Mouse (Mus musculus) colon, adult 2 months (tissue): ENCODE measurements around the gene Bcl3. TPM values are rescaled to one million over a fixed set of nuclear protein-coding genes. Genes with fewer than 3 reads are reported as not detected.

Experiments used
- polyA plus RNA-seq: library from polyadenylated mRNA; depleted of rRNA; stranded (reverse); fragments of >200 nt; gene quantifications from 2 replicates; pipeline ENCODE4 v1.2.3, GENCODE M21; 2012; rRNA removed

The Bcl3 gene
- polyA plus RNA-seq: 183 and 189 TPM in 2 replicates

DNA sequence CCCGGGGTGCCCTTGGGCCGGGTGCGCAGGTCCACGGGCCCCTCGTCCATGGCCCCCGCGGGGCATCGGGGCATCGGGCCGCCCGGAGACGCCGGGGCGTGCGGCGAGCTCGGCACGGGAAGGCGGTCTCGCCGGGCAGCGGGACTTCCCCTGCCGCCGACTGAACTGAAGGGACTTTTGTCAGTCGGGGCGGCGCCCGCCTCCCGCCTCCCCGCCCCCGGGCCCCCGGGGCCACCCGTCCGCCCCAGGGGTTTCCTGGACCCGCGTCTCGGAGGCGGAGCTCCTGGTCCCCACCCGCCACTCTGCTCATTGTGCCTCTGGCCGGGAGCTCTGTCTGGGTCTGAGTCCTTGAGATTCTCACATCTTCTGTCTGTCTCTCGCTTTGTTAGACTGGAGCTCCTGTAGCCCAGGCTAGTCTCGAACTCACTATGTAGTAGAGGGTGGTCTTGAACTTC, at the start of gene Bcl3:
Gene Bcl3, minus strand, starts transcription at position 167 of the 455 bp plus-strand sequence.

DNA sequence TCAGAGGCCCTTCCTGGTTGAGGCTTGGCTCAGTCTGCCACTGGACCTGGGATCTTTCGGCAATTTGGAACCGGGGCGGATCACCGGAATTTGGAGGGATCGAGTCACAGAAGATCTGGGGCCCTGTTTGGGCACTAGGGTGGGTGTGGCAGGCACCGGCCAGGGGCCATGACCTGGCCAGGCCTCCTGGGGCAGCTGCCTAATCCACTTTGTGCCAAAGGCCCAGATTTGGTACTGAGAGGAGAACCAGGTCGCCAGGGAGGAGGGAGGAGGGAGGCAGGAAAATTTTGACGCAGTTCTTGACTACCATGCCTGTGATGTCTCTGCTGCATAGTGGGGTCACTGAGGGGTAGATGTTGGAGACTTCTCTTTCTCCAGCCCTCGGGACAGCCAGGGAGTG, 38.6 kb upstream of the Bcl3 start, which contains the start of gene Ceacam16:
Gene Ceacam16, minus strand, starts transcription at position 101 of the 400 bp plus-strand sequence.

DNA sequence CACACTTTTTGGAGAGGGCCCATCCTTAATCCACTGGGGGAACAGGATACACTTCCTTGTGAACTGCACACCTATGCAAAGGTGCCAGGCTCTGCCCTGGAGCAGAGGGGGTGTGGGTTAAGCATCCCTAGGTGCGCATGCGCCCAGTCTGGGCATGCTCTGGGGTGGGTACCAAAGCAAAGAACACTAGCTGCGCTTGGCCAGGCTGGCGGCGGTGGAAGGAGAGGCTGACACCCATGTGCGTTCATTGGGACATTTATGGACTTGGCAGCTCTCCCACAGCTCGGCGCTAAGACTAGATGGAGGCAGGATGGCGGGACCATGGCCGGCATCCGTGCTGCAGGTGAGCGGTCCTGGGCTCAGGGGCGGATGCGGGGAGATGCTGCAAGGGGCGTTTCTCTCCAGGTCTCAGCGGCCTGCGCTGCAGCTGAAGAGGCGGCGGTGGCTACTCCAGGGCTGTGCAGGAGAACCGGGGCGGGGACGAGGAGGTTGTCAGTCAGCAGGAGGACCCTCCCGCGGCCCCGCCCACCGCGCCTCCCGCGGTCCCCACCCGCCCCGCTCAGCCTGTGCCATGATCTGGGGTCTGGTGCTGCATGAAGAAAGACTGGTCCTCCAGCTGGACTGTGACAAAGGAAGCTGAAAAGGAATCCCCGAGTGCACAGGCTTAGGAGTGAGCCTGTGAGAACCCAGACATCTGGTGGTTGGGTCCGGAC, 29.4 kb upstream of the Bcl3 start, which contains the start of gene Gm19345:
Gene Gm19345, plus strand, starts transcription at position 146 of the 713 bp plus-strand sequence.

DNA sequence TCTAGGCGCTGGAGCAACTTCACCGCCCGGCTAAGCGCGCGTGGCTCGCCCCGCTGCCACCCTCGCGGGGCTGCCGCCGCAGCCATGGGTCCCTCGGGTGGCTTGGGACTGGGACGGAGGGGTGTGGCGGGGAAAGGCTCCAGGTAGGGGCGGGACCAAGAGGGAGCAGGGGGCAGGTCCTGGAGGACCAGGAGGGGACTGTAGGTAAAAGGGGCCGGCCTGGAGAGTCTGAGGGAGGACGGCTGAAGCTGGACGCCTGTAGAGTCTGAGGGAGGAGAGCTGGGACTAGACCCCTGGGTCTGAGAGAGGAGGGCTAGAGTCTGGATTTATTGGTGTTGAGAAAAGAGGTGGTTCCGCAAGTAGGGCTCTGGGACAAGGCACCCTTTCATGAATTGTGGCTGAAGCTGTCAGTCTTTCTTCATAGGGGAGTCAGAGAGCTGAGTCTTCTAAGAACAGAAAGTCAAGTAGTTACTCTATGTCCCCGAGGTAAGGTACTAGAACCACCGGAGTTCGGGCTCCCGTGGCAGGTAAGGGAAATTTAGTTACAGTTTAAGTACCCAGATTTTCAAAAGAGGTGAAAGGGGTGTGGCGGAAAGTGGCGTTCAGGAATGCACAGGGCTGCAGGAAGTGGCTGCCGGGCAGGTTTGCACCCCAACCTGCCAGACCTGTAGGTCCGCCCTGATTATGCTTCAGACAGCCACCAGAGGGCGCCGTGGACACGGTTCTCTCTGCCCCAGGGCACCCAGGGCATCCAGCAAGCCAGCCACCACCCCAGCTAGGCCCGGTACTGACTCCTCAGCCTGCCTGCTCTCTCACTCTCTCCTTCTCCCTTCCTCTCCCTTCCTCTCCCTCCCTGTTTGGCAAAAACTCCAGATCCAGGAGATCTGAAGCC, 25.6 kb downstream of the Bcl3 start, which contains the start of gene Cblc:
Gene Cblc, minus strand, starts transcription at position 113 of the 892 bp plus-strand sequence.

DNA sequence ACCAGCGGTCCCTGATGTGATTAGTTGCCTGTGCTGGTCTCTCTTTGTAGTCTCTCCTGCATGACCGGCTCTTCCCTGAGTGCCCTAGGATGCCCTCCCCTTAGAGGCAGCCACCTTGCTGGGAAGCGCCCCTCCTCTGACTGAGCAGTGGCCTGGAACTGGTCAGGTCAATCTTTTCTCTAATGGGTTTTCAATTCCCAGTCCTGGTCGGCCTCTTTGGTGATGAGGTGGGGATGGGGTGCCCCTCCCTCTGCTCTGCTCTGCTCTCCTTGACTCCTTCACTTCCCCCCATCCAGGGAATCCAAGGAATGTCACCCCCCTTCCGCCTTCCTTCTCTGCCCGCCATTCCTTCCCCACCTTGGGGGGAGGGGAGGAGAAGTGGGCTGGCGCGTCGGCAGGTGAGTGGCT, 51.6 kb downstream of the Bcl3 start, which contains the start of gene Bcam:
Gene Bcam, minus strand, starts transcription at position 33 of the 408 bp plus-strand sequence.

Other genes starting within 250 kb of the Bcl3 start
- 2.8 and 2.9 TPM in 2 replicates for gene Zfp296, start 245.5 kb downstream of the Bcl3 start, polyA plus RNA-seq
- gene Gemin7, start 245.2 kb downstream of the Bcl3 start, polyA plus RNA-seq: 109 and 138 TPM in 2 replicates
- gene Clasrp, start 218.3 kb downstream of the Bcl3 start, polyA plus RNA-seq: 149 and 153 TPM in 2 replicates
- gene Relb, start 193.3 kb downstream of the Bcl3 start, polyA plus RNA-seq: 78.7 and 93.0 TPM in 2 replicates
- gene Clptm1, start 157.7 kb downstream of the Bcl3 start, polyA plus RNA-seq: 143 and 159 TPM in 2 replicates
- 35.5 and 39.0 TPM in 2 replicates for gene Apoc2, start 144.8 kb downstream of the Bcl3 start, polyA plus RNA-seq
- not detected in 2 replicates for gene Gm44805, start 141.3 kb downstream of the Bcl3 start, polyA plus RNA-seq
- 0.49 and 1.3 TPM in 2 replicates for gene Apoc4, start 141.3 kb downstream of the Bcl3 start, polyA plus RNA-seq
- gene Apoc1, start 130.1 kb downstream of the Bcl3 start, polyA plus RNA-seq: 0.65 and 1.6 TPM in 2 replicates
- 734 and 810 TPM in 2 replicates for gene Apoe, start 123.6 kb downstream of the Bcl3 start, polyA plus RNA-seq
- 106 and 114 TPM in 2 replicates for gene Tomm40, start 107.3 kb downstream of the Bcl3 start, polyA plus RNA-seq
- 167 and 177 TPM in 2 replicates for gene Nectin2, start 72.3 kb downstream of the Bcl3 start, polyA plus RNA-seq
- 56.6 and 61.3 TPM in 2 replicates for gene Bcam, start 51.8 kb downstream of the Bcl3 start, polyA plus RNA-seq
- gene Cblc, start 26.0 kb downstream of the Bcl3 start, polyA plus RNA-seq: 140 and 141 TPM in 2 replicates
- 0.23 and 0.93 TPM in 2 replicates for gene Gm19345, start 29.2 kb upstream of the Bcl3 start, polyA plus RNA-seq
- gene Ceacam16, start 38.5 kb upstream of the Bcl3 start, polyA plus RNA-seq: 0.28 and 0.88 TPM in 2 replicates
- not detected in 2 replicates for gene Ceacam19, start 65.2 kb upstream of the Bcl3 start, polyA plus RNA-seq
- 10.9 and 14.4 TPM in 2 replicates for gene Pvr, start 98.4 kb upstream of the Bcl3 start, polyA plus RNA-seq
- 42.4 and 60.3 TPM in 2 replicates for gene Igsf23, start 128.0 kb upstream of the Bcl3 start, polyA plus RNA-seq
- 97.5 and 113 TPM in 2 replicates for gene Ceacam20, start 142.6 kb upstream of the Bcl3 start, polyA plus RNA-seq
- gene Nlrp9b, start 168.7 kb upstream of the Bcl3 start, polyA plus RNA-seq: 3.1 and 4.7 TPM in 2 replicates